Mouse (Mus musculus) megakaryocyte-erythroid progenitor cell, adult 5-6 weeks (primary cell): ENCODE data around the gene Atad3a. TPM values are rescaled to one million over a fixed set of nuclear protein-coding genes. Genes with fewer than 3 reads are reported as not detected.
A peak's percentile ranks its signal among the peaks of the same experiment; 100 is the strongest.

ENCODE experiments used
- ATAC-seq: replicated peaks from 2 replicates; pipeline ENCODE4 v1.8.0; 2016; ENCODE audit warnings: mild to moderate bottlenecking, inconsistent platforms; ENCODE audit not compliant: severe bottlenecking, poor library complexity, low FRiP score, low TSS enrichment
- total RNA-seq, 2 experiments: library from RNA; stranded (forward) in 1 of 2; stranded (reverse) in 1 of 2; fragments of 200-1000, 215-1000 nt in 1 of 2; fragments of >200 nt in 1 of 2; fragmentation: Nextera tagmentation in 1 of 2; gene quantifications; 2 replicates each; pipeline ENCODE4 v1.2.3; 2014 to 2017

Gene Atad3a
- total RNA-seq, 2 experiments from 2014 or later: 123 to 206 TPM

DNA sequence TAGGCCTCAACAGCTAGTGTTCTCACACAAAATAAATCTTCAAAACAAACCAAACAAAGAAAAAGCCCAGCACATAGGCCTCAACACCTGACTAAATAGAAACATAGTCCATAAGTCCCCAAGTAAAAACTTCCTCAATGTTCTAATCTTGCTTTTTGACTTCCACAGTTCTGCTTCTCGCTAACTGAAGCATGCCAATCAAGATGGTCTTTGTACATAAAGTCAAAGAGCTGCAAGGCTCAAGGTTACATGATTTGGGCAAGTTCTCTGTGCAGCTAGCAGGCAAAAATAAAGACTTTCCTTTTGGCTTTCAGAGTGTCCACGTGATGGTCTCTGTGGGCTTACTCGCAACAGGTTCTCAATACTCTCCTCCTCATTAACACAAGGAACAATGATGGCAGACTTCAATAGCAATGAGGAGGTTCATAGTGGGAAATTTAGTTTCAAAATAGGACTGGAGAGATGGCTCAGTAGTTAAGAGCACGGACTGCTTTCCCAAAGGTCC lies 57.4 kb downstream of the Atad3a start:
- no peak for ATAC-seq

DNA sequence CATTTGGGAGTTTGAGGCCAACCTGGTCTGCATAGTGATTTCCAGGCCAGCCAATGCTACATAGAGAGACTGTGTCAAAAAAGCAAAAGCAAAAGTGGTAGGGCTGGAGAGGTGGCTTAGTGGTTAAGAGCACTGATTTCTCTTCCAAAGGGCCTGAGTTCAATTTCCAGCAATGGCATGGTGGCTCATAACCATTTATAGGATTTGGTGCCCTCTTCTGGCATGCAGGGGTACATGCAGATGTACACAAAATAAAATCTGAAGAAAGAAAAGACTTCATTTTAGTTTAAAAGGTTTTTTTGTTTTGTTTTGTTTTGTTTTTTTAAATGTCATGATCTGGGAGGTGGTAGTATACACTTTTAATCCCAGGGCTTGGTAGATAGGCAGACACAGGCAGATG lies 60.5 kb downstream of the Atad3a start:
- no peak for ATAC-seq

DNA sequence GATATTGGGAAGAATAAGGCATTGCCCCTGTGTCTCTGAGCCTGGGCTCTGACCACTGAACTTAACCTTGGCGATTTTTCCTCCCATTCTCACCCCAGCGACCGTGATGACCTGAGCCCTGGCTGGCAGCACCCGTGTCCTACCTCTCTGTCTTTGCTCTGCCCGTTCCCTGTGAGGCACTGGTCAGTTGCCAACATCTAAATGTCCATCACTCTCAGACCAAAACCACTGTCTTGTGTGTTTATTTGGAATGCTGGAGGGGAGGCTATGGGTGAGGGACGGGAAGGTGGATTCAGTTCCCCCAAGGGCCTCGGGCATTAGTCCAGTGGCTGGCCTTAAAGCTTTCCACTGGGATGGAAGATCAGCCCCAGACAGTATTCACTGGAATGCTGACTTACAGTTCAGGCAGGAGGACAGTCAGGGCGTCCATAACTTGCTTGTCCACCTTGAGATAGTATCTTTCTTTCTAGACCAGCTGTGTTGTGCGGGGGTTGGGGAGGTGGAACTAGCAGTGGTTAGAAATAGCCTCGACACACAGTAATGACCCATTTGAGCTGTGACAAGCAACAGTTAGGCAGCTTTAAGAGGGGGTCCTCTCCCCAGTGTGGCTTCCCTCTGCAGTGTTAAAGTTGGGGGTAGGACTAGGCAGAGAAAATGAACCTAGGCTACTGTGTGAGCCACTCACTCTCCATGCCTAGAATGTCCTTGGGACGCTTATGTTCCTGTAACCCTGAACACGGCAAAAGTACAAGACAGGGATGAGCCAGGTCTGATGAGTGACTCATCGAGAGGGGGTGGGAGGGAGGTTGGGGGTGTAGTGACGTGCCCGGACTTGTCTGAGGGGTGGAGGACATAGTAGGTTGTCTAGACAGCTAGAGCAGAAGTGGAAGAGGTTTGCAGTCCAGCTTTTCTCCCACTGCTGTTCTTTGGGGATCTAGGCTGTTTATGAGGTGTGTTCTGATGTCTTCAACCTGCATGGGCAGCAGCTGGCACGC lies 64.3 kb downstream of the Atad3a start:
- ATAC-seq: no peak

DNA sequence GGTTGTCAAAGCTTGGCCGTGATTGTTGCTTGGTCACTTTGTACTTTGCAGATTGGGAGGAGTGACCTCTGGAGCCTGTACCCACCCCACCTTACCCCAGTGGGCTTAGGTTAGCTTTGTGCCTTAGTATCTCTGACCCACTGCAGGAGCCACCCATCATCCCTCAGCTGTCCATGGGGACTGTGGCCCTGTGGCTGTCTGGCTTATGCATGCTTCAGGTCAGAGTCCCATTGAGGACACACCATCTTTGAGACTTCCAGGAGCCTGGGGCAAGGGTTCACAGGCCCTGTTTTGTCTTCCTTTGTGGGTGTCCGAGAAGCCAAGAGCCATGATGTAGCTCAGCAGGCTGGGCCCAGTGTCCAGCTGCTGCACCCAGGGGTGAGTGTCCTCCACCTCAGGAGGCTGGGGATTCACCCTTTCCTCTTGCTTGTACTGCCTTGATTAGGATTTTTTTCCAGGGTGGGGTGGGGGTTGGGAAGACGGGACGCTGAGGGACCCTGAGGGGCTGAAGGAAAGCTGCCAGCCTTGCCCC lies 65.3 kb downstream of the Atad3a start:
- no peak for ATAC-seq

DNA sequence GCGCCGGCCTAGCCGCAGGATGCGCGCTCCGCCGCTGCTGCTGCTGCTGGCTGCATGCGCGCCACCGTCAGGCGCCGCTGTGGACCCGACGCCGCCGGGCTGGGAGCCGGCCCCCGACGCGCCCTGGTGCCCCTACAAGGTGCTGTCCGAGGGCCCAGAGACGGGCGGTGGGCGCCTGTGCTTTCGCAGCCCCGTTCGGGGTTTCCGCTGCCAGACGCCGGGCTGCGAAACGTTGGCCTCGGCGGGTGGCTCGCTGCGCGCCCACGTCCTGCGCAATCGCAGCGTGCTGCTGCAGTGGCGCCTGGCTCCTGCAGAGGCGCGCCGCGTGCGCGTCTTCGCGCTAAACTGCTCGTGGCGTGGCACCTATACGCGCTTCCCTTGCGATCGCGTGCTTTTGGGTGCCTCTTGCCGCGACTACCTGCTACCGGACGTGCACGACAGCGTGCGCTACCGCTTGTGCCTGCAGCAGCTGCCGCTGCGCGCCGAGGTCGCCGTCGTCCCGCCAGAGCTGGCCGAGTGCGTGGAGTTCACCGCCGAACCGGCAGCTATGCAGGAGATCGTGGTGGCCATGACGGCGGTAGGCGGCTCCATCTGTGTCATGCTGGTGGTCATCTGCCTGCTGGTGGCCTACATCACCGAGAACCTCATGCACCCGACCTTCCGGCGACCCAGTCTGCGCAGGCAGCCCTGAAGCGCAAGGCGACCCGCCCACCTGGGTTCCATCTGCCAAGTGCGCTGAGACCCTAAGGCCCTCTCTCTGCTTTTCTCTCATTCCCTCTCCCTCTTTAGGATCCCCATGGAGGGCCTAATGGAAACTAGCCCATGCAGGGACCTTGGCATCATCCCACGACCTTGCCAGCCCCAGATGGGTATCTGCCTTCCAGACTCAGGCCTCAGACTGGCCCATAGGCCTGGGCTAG lies 66.2 kb downstream of the Atad3a start:
- peak; percentile 12; the same call in 1 of the 2 replicates for ATAC-seq

DNA sequence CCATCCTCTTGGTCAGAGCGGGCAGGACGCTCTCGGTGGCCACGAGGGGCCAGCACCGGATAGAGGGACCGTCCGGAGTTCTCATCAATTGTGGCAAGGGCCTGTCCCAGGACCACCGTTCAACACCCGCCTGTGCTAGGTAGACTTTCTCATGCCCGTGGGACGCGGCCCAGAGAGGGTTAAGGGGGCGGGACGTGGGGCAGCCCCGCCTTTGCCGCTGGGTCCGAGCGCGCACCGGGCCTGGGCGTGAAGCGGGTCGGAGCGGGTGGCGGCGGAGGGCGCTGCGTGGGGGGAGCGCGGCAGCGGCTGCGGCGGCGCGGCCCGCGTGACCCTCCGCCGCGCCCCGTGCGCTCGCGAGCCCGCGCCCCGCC lies 66.8 kb downstream of the Atad3a start, which contains the start of gene Fndc10:
Gene Fndc10, plus strand, starts transcription at position 232 of the 371 bp plus-strand sequence.
- ATAC-seq: no peak

DNA sequence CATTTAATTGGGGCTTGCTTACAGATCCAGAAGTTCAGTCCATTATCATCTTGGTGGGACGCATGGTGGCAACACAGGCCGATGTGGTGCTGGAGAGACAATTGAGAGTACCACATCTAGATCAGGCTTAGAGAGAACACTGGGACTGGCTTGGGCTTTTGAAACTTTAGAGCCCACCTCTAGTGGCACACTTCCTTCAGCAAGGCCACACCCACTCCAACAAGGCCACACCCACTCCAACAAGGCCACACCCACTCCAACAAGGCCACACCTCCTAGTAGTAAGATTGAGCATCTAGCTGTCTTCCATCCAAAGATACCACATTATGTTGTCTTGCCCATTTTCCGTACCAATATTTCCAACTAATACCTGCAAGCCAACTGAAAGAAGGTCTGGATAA lies 68.5 kb downstream of the Atad3a start:
- no peak for ATAC-seq

Other genes with a start within 250 kb of the Atad3a start
- 76.3 and 86.5 TPM in 2 replicates for gene Nadk, start 198.7 kb downstream of the Atad3a start, total RNA-seq (2014; fragmentation: Nextera tagmentation)
- gene Nadk, start 198.7 kb downstream of the Atad3a start, total RNA-seq (2017): 49.9 and 65.2 TPM in 2 replicates
- gene Slc35e2, start 159.7 kb downstream of the Atad3a start, total RNA-seq (2014; fragmentation: Nextera tagmentation): 45.1 and 60.2 TPM in 2 replicates
- 30.4 and 31.1 TPM in 2 replicates for gene Slc35e2, start 159.7 kb downstream of the Atad3a start, total RNA-seq (2017)
- 60.7 and 74.1 TPM in 2 replicates for gene Cdk11b, start 136.2 kb downstream of the Atad3a start, total RNA-seq (2014; fragmentation: Nextera tagmentation)
- 44.7 and 67.9 TPM in 2 replicates for gene Cdk11b, start 136.2 kb downstream of the Atad3a start, total RNA-seq (2017)
- gene Gm10563, start 115.7 kb downstream of the Atad3a start, total RNA-seq (2014; fragmentation: Nextera tagmentation): not detected in 2 replicates
- gene Gm10563, start 115.7 kb downstream of the Atad3a start, total RNA-seq (2017): not detected in 2 replicates
- not detected in 2 replicates for gene Mmp23, start 107.7 kb downstream of the Atad3a start, total RNA-seq (2014; fragmentation: Nextera tagmentation)
- gene Mmp23, start 107.7 kb downstream of the Atad3a start, total RNA-seq (2017): not detected in 2 replicates
- gene Mib2, start 91.9 kb downstream of the Atad3a start, total RNA-seq (2014; fragmentation: Nextera tagmentation): 12.9 and 17.9 TPM in 2 replicates
- gene Mib2, start 91.9 kb downstream of the Atad3a start, total RNA-seq (2017): 11.9 and 13.3 TPM in 2 replicates
- gene Fndc10, start 66.8 kb downstream of the Atad3a start, total RNA-seq (2014; fragmentation: Nextera tagmentation): 1.1 and 2.8 TPM in 2 replicates
- 0.33 and 0.88 TPM in 2 replicates for gene Fndc10, start 66.8 kb downstream of the Atad3a start, total RNA-seq (2017)
- 83.5 and 90.2 TPM in 2 replicates for gene Ssu72, start 56.3 kb downstream of the Atad3a start, total RNA-seq (2014; fragmentation: Nextera tagmentation)
- gene Ssu72, start 56.3 kb downstream of the Atad3a start, total RNA-seq (2017): 75.3 and 94.1 TPM in 2 replicates
- 0.17 and 0.20 TPM in 2 replicates for gene Tmem240, start 26.3 kb downstream of the Atad3a start, total RNA-seq (2014; fragmentation: Nextera tagmentation)
- gene Tmem240, start 26.3 kb downstream of the Atad3a start, total RNA-seq (2017): under 0.01 and 0.65 TPM in 2 replicates
- not detected in 2 replicates for gene Vwa1, start 13.6 kb upstream of the Atad3a start, total RNA-seq (2014; fragmentation: Nextera tagmentation)
- 0.08 and 0.19 TPM in 2 replicates for gene Vwa1, start 13.6 kb upstream of the Atad3a start, total RNA-seq (2017)
- gene Tmem88b, start 24.8 kb upstream of the Atad3a start, total RNA-seq (2014; fragmentation: Nextera tagmentation): not detected in 2 replicates
- 0.09 TPM in 1 of 2 replicates, not detected in the other for gene Tmem88b, start 24.8 kb upstream of the Atad3a start, total RNA-seq (2017)
- not detected in 2 replicates for gene Ankrd65, start 29.3 kb upstream of the Atad3a start, total RNA-seq (2014; fragmentation: Nextera tagmentation)
- gene Ankrd65, start 29.3 kb upstream of the Atad3a start, total RNA-seq (2017): not detected in 2 replicates
- 189 and 239 TPM in 2 replicates for gene Mrpl20, start 41.8 kb upstream of the Atad3a start, total RNA-seq (2014; fragmentation: Nextera tagmentation)
- 78.5 and 90.1 TPM in 2 replicates for gene Mrpl20, start 41.8 kb upstream of the Atad3a start, total RNA-seq (2017)
- 108 and 141 TPM in 2 replicates for gene Ccnl2, start 51.4 kb upstream of the Atad3a start, total RNA-seq (2014; fragmentation: Nextera tagmentation)
- 86.9 and 94.2 TPM in 2 replicates for gene Ccnl2, start 51.4 kb upstream of the Atad3a start, total RNA-seq (2017)
- gene Aurkaip1, start 70.2 kb upstream of the Atad3a start, total RNA-seq (2014; fragmentation: Nextera tagmentation): 108 and 182 TPM in 2 replicates
- gene Aurkaip1, start 70.2 kb upstream of the Atad3a start, total RNA-seq (2017): 127 and 137 TPM in 2 replicates
- gene Mxra8, start 78.6 kb upstream of the Atad3a start, total RNA-seq (2014; fragmentation: Nextera tagmentation): not detected in 2 replicates
- gene Mxra8, start 78.6 kb upstream of the Atad3a start, total RNA-seq (2017): not detected in 2 replicates
- 24.2 and 49.5 TPM in 2 replicates for gene Dvl1, start 86.3 kb upstream of the Atad3a start, total RNA-seq (2014; fragmentation: Nextera tagmentation)
- 11.1 and 16.2 TPM in 2 replicates for gene Dvl1, start 86.3 kb upstream of the Atad3a start, total RNA-seq (2017)
- 1.2 TPM in 1 of 2 replicates, not detected in the other for gene Tas1r3, start 102.3 kb upstream of the Atad3a start, total RNA-seq (2014; fragmentation: Nextera tagmentation)
- gene Tas1r3, start 102.3 kb upstream of the Atad3a start, total RNA-seq (2017): 0.19 TPM in 1 of 2 replicates, not detected in the other
- 8.2 and 13.3 TPM in 2 replicates for gene Cptp, start 108.3 kb upstream of the Atad3a start, total RNA-seq (2014; fragmentation: Nextera tagmentation)
- 6.4 and 8.2 TPM in 2 replicates for gene Cptp, start 108.3 kb upstream of the Atad3a start, total RNA-seq (2017)
- 49.7 and 65.3 TPM in 2 replicates for gene Ints11, start 108.5 kb upstream of the Atad3a start, total RNA-seq (2014; fragmentation: Nextera tagmentation)
- gene Ints11, start 108.5 kb upstream of the Atad3a start, total RNA-seq (2017): 31.3 and 34.2 TPM in 2 replicates
- 24.6 and 44.0 TPM in 2 replicates for gene Pusl1, start 130.7 kb upstream of the Atad3a start, total RNA-seq (2014; fragmentation: Nextera tagmentation)
- gene Pusl1, start 130.7 kb upstream of the Atad3a start, total RNA-seq (2017): 32.7 and 40.2 TPM in 2 replicates
- gene Acap3, start 130.7 kb upstream of the Atad3a start, total RNA-seq (2014; fragmentation: Nextera tagmentation): 25.4 and 27.8 TPM in 2 replicates
- 9.0 and 23.4 TPM in 2 replicates for gene Acap3, start 130.7 kb upstream of the Atad3a start, total RNA-seq (2017)
- 76.0 and 111 TPM in 2 replicates for gene Ube2j2, start 182.7 kb upstream of the Atad3a start, total RNA-seq (2014; fragmentation: Nextera tagmentation)
- 133 and 145 TPM in 2 replicates for gene Ube2j2, start 182.7 kb upstream of the Atad3a start, total RNA-seq (2017)
- gene C1qtnf12, start 201.2 kb upstream of the Atad3a start, total RNA-seq (2014; fragmentation: Nextera tagmentation): 923 and 965 TPM in 2 replicates
- gene C1qtnf12, start 201.2 kb upstream of the Atad3a start, total RNA-seq (2017): 161 and 357 TPM in 2 replicates
- gene B3galt6, start 231.6 kb upstream of the Atad3a start, total RNA-seq (2014; fragmentation: Nextera tagmentation): 7.6 and 9.4 TPM in 2 replicates
- gene B3galt6, start 231.6 kb upstream of the Atad3a start, total RNA-seq (2017): 11.0 and 11.7 TPM in 2 replicates
- gene Sdf4, start 231.8 kb upstream of the Atad3a start, total RNA-seq (2014; fragmentation: Nextera tagmentation): 48.2 and 74.4 TPM in 2 replicates
- gene Sdf4, start 231.8 kb upstream of the Atad3a start, total RNA-seq (2017): 137 and 143 TPM in 2 replicates